Mouse (Mus musculus) embryonic facial prominence, embryonic 15.5 days (tissue): ENCODE data around the gene Myl6b. TPM values are rescaled to one million over a fixed set of nuclear protein-coding genes. Genes with fewer than 3 reads are reported as not detected.

Source experiments
- microRNA-seq: library from miRNA; unstranded; fragments of <30 nt; microRNA quantifications from one replicate; pipeline ENCODE4, GENCODE M21; 2016; ENCODE audit warnings: borderline number of aligned reads
- polyA plus RNA-seq: library from polyadenylated mRNA; unstranded; fragments of >200 nt; fragmentation: Nextera tagmentation; extraction: Ambion mirVana; gene quantifications from 2 replicates; pipeline ENCODE4 v1.2.1, GENCODE M21; 2015

The Myl6b gene
- polyA plus RNA-seq, 1 experiment from 2014 or later: 5.0 TPM

Small RNA genes lying within 50 kb of the gene (microRNA-seq; reads per million reads assigned to microRNA genes)
- gene Mir6916 (not detected), gene Mir8105 (not detected)

Other genes with a start within 250 kb of the Myl6b start
- 0.27 TPM in 1 of 2 replicates, not detected in the other for gene Apon, start 244.6 kb downstream of the Myl6b start, polyA plus RNA-seq
- not detected in 2 replicates for gene Apof, start 230.0 kb downstream of the Myl6b start, polyA plus RNA-seq
- 15.0 and 17.0 TPM in 2 replicates for gene Stat2, start 228.1 kb downstream of the Myl6b start, polyA plus RNA-seq
- 0.35 TPM in 1 of 2 replicates, not detected in the other for gene Il23a, start 199.9 kb downstream of the Myl6b start, polyA plus RNA-seq
- 27.6 and 32.0 TPM in 2 replicates for gene Pan2, start 195.3 kb downstream of the Myl6b start, polyA plus RNA-seq
- gene Cnpy2, start 176.2 kb downstream of the Myl6b start, polyA plus RNA-seq: 319 and 363 TPM in 2 replicates
- gene Cs, start 161.0 kb downstream of the Myl6b start, polyA plus RNA-seq: 164 and 180 TPM in 2 replicates
- gene Coq10a, start 129.7 kb downstream of the Myl6b start, polyA plus RNA-seq: 19.4 and 20.4 TPM in 2 replicates
- gene Ankrd52, start 121.6 kb downstream of the Myl6b start, polyA plus RNA-seq: 11.0 and 12.1 TPM in 2 replicates
- 0.13 TPM in 1 of 2 replicates, not detected in the other for gene Slc39a5, start 97.5 kb downstream of the Myl6b start, polyA plus RNA-seq
- gene Nabp2, start 87.2 kb downstream of the Myl6b start, polyA plus RNA-seq: 66.2 and 75.7 TPM in 2 replicates
- 44.0 and 45.0 TPM in 2 replicates for gene Rnf41, start 87.0 kb downstream of the Myl6b start, polyA plus RNA-seq
- gene Smarcc2, start 39.4 kb downstream of the Myl6b start, polyA plus RNA-seq: 85.2 and 93.6 TPM in 2 replicates
- gene Myl6, start 4.5 kb downstream of the Myl6b start, polyA plus RNA-seq: 1,219 and 1,296 TPM in 2 replicates
- 43.3 and 44.0 TPM in 2 replicates for gene Esyt1, start 27.2 kb upstream of the Myl6b start, polyA plus RNA-seq
- 15.8 and 16.0 TPM in 2 replicates for gene Zc3h10, start 49.1 kb upstream of the Myl6b start, polyA plus RNA-seq
- gene Rpl41, start 50.6 kb upstream of the Myl6b start, polyA plus RNA-seq: 4,202 and 4,259 TPM in 2 replicates
- 186 and 189 TPM in 2 replicates for gene Pa2g4, start 67.3 kb upstream of the Myl6b start, polyA plus RNA-seq
- gene Erbb3, start 91.0 kb upstream of the Myl6b start, polyA plus RNA-seq: 23.9 and 25.8 TPM in 2 replicates
- gene Rps26, start 128.1 kb upstream of the Myl6b start, polyA plus RNA-seq: 833 and 868 TPM in 2 replicates
- gene Ikzf4, start 147.3 kb upstream of the Myl6b start, polyA plus RNA-seq: 3.1 and 3.9 TPM in 2 replicates
- 19.3 and 20.9 TPM in 2 replicates for gene Suox, start 175.4 kb upstream of the Myl6b start, polyA plus RNA-seq
- gene Rab5b, start 197.6 kb upstream of the Myl6b start, polyA plus RNA-seq: 91.6 and 97.4 TPM in 2 replicates
- gene Pmel, start 205.5 kb upstream of the Myl6b start, polyA plus RNA-seq: 27.2 and 29.8 TPM in 2 replicates
- 105 TPM in 2 replicates for gene Cdk2, start 206.3 kb upstream of the Myl6b start, polyA plus RNA-seq
- gene Dgka, start 246.2 kb upstream of the Myl6b start, polyA plus RNA-seq: 25.6 and 26.5 TPM in 2 replicates
- 37.7 and 38.5 TPM in 2 replicates for gene Pym1, start 249.2 kb upstream of the Myl6b start, polyA plus RNA-seq